Mouse (Mus musculus) hindbrain, embryonic 10.5 days (tissue): ENCODE results near the gene Ccdc57. TPM values are rescaled to one million over a fixed set of nuclear protein-coding genes. Genes with fewer than 3 reads are reported as not detected.

Experiments used
- DNase-seq: peaks from one replicate; pipeline ENCODE4 v3.0.0-alpha.2; 2017; ENCODE audit warnings: low spot score
- H3K27ac ChIP-seq: fragments of 300-500 bp; sonication (generic); 2 replicates; pipeline ENCODE4 v1.5.1; 2016; ENCODE audit warnings: mild to moderate bottlenecking, moderate library complexity
- H3K27me3 ChIP-seq: fragments of 300-500 bp; sonication (generic); 2 replicates; pipeline ENCODE4 v1.6.1; 2016; ENCODE audit warnings: mild to moderate bottlenecking; ENCODE audit not compliant: poor library complexity, insufficient read depth, severe bottlenecking
- H3K36me3 ChIP-seq: fragments of 300-500 bp; sonication (generic); 2 replicates; pipeline ENCODE4 v1.6.1; 2016; ENCODE audit warnings: mild to moderate bottlenecking, moderate library complexity
- H3K4me1 ChIP-seq: fragments of 300-500 bp; sonication (generic); replicated peaks from 2 replicates; pipeline ENCODE4 v1.6.1; 2016; ENCODE audit warnings: mild to moderate bottlenecking
- H3K4me3 ChIP-seq: fragments of 300-500 bp; sonication (generic); 2 replicates; pipeline ENCODE4 v1.5.1; 2016; ENCODE audit warnings: mild to moderate bottlenecking, moderate library complexity
- H3K9me3 ChIP-seq: fragments of 300-500 bp; sonication (generic); 2 replicates; pipeline ENCODE4 v1.6.1; 2016; ENCODE audit warnings: mild to moderate bottlenecking, moderate library complexity
- WGBS: fragments of 180-500 bp; shearing (Covaris S2); methylation state at CpG from one replicate; pipeline ENCODE4 v1.1.7; 2016; 5-methylcytosine and 5-hydroxymethylcytosine counted together
- polyA plus RNA-seq: library from polyadenylated mRNA; unstranded; fragments of >200 nt; fragmentation: Nextera tagmentation; extraction: Ambion mirVana; gene quantifications from 2 replicates; pipeline ENCODE4 v1.2.1, GENCODE M21; 2016

The Ccdc57 gene
- polyA plus RNA-seq, 1 experiment from 2014 or later, result 6.4 TPM

- WGBS, result 86% methylated on average over 4 of the region's 4 CpGs
- no peaks in the 10 kb centered on the region for H3K27me3 ChIP-seq
- H3K36me3 ChIP-seq, result peaks cover 9% of the 10 kb centered on the region; the same call in 1 of the 2 replicates
These were observed 104.3 kb downstream of the Ccdc57 start for GRCm38 (mm10) chr11:120828416-120828815.

GRCm38 (mm10) chr11:120826016-120826953, 106.4 kb downstream of the Ccdc57 start:
- Histone ChIP-seq H3K27me3 (no peaks in the 10 kb centered on the region), H3K9me3 (no peaks in the 10 kb centered on the region), H3K36me3 (peaks cover 25% of the 10 kb centered on the region), H3K27ac (peak overlapping the region; percentile 100), H3K4me1 (peaks cover 85% of the 10 kb centered on the region), H3K4me3 (peak overlapping the region; percentile 92)
- no peak for DNase-seq
- WGBS, result 78% methylated on average over 8 of the region's 8 CpGs

More at GRCm38 (mm10) chr11:120828416-120828815, 104.3 kb downstream of the Ccdc57 start:
- peak overlapping the region; percentile 60 for H3K27ac ChIP-seq
- no peak for DNase-seq
- peaks cover 70% of the 10 kb centered on the region for H3K4me1 ChIP-seq
- no peaks in the 10 kb centered on the region for H3K9me3 ChIP-seq
- H3K4me3 ChIP-seq, result no peak overlapping the region

GRCm38 (mm10) chr11:120825289-120825863, 107.3 kb downstream of the Ccdc57 start:
- H3K4me1 ChIP-seq, result peaks cover 85% of the 10 kb centered on the region

GRCm38 (mm10) chr11:120824787-120825288, 107.8 kb downstream of the Ccdc57 start:
- Histone ChIP-seq H3K4me1 (peaks cover 84% of the 10 kb centered on the region), H3K27me3 (no peaks in the 10 kb centered on the region), H3K4me3 (peak overlapping the region; percentile 92), H3K36me3 (peaks cover 34% of the 10 kb centered on the region), H3K9me3 (no peaks in the 10 kb centered on the region), H3K27ac (peak overlapping the region; percentile 100)
- no peak for DNase-seq
- under 1% methylated on average over 21 of the region's 21 CpGs for WGBS

More at GRCm38 (mm10) chr11:120825289-120825863, 107.3 kb downstream of the Ccdc57 start:
- WGBS, result 41% methylated on average over 4 of the region's 4 CpGs
- H3K27me3 ChIP-seq, result no peaks in the 10 kb centered on the region
- peak overlapping the region; percentile 92 for H3K4me3 ChIP-seq
- H3K27ac ChIP-seq, result peak overlapping the region; percentile 100
- peaks cover 29% of the 10 kb centered on the region for H3K36me3 ChIP-seq
- peak; percentile 58 for DNase-seq
- no peaks in the 10 kb centered on the region for H3K9me3 ChIP-seq

- Histone ChIP-seq H3K27me3 (no peaks in the 10 kb centered on the region), H3K9me3 (no peaks in the 10 kb centered on the region), H3K36me3 (peaks cover 41% of the 10 kb centered on the region), H3K4me1 (peaks cover 78% of the 10 kb centered on the region), H3K4me3 (peak within 1 kb of the TSS; percentile 92), H3K27ac (peak within 1 kb of the TSS; percentile 100)
- DNase-seq, result peak; percentile 99
- WGBS, result under 1% methylated on average over 108 of the region's 109 CpGs
These were observed 108.5 kb downstream of the Ccdc57 start, which contains the start of gene Fasn for GRCm38 (mm10) chr11:120823956-120824786. Gene Fasn (minus strand): TSS chr11:120824547.

- peaks cover 75% of the 10 kb centered on the region for H3K4me1 ChIP-seq
- WGBS, result under 1% methylated on average over 40 of the region's 40 CpGs
- H3K36me3 ChIP-seq, result peaks cover 47% of the 10 kb centered on the region
- H3K4me3 ChIP-seq, result peak overlapping the region; percentile 92
- DNase-seq, result no peak
- H3K9me3 ChIP-seq, result no peaks in the 10 kb centered on the region
- H3K27ac ChIP-seq, result peak overlapping the region; percentile 100
- no peaks in the 10 kb centered on the region for H3K27me3 ChIP-seq
These were observed 109.1 kb downstream of the Ccdc57 start for GRCm38 (mm10) chr11:120823551-120823947.

- 2% methylated on average over 14 of the region's 14 CpGs for whole genome bisulfite sequencing
- Histone ChIP-seq H3K36me3 (peaks cover 52% of the 10 kb centered on the region), H3K4me1 (peaks cover 72% of the 10 kb centered on the region), H3K4me3 (peak overlapping the region; percentile 92), H3K27ac (peak overlapping the region; percentile 100), H3K27me3 (no peaks in the 10 kb centered on the region), H3K9me3 (no peaks in the 10 kb centered on the region)
- DNase-seq, result no peak
These were observed 109.7 kb downstream of the Ccdc57 start for GRCm38 (mm10) chr11:120822831-120823550.

- Histone ChIP-seq H3K9me3 (no peaks in the 10 kb centered on the region), H3K4me3 (peak overlapping the region; percentile 92), H3K27ac (peak overlapping the region; percentile 100), H3K36me3 (peaks cover 59% of the 10 kb centered on the region), H3K27me3 (no peaks in the 10 kb centered on the region), H3K4me1 (peaks cover 67% of the 10 kb centered on the region)
- WGBS, result 68% methylated on average over 4 of the region's 4 CpGs
- no peak for DNase-seq
These were observed 110.4 kb downstream of the Ccdc57 start for GRCm38 (mm10) chr11:120822321-120822720.

GRCm38 (mm10) chr11:120821076-120821922, 111.4 kb downstream of the Ccdc57 start:
- H3K4me3 ChIP-seq, result peak overlapping the region; percentile 92
- peaks cover 67% of the 10 kb centered on the region for H3K36me3 ChIP-seq
- H3K4me1 ChIP-seq, result peaks cover 56% of the 10 kb centered on the region
- no peak for DNase-seq
- no peaks in the 10 kb centered on the region for H3K9me3 ChIP-seq
- 0 out of 2 replicates have a peak overlapping the region, but pooled peaks have one; percentile 100 for H3K27ac ChIP-seq
- 86% methylated on average over 14 of the region's 14 CpGs for WGBS
- no peaks in the 10 kb centered on the region for H3K27me3 ChIP-seq

GRCm38 (mm10) chr11:120820546-120820945, 112.1 kb downstream of the Ccdc57 start:
- Histone ChIP-seq H3K4me1 (peaks cover 49% of the 10 kb centered on the region), H3K27ac (no peak overlapping the region), H3K9me3 (no peaks in the 10 kb centered on the region), H3K36me3 (peaks cover 74% of the 10 kb centered on the region), H3K27me3 (no peaks in the 10 kb centered on the region), H3K4me3 (peak overlapping the region; percentile 92)
- 95% methylated on average over 14 of the region's 14 CpGs for WGBS
- no peak for DNase-seq

GRCm38 (mm10) chr11:120819556-120819955, 113.1 kb downstream of the Ccdc57 start:
- Histone ChIP-seq H3K4me1 (peaks cover 39% of the 10 kb centered on the region), H3K36me3 (peaks cover 83% of the 10 kb centered on the region), H3K9me3 (no peaks in the 10 kb centered on the region), H3K4me3 (no peak overlapping the region), H3K27ac (no peak overlapping the region), H3K27me3 (no peaks in the 10 kb centered on the region)
- DNase-seq, result no peak
- 98% methylated on average over 6 of the region's 6 CpGs for WGBS
